Mouse (Mus musculus) G1E (cell line): ENCODE data around the gene Tex22. TPM values are rescaled to one million over a fixed set of nuclear protein-coding genes. Genes with fewer than 3 reads are reported as not detected.

Experiments
- ATAC-seq: 2 replicates; pipeline ENCODE4 v1.8.0; 2016; ENCODE audit warnings: mild to moderate bottlenecking; ENCODE audit not compliant: insufficient number of reproducible peaks, poor library complexity, low FRiP score, severe bottlenecking; ENCODE audit errors: extremely low read depth
- DNase-seq: peaks from one replicate; pipeline ENCODE4 v3.0.0; 2012; ENCODE audit warnings: low spot score
- H3K27me3 ChIP-seq: 2 replicates; pipeline ENCODE4 v1.6.1; 2012; ENCODE audit warnings: mild to moderate bottlenecking, low read length, inconsistent platforms; ENCODE audit not compliant: insufficient read depth
- H3K36me3 ChIP-seq: replicated peaks from 2 replicates; pipeline ENCODE3; 2012; ENCODE audit warnings: mild to moderate bottlenecking, inconsistent platforms
- H3K4me1 ChIP-seq: 2 replicates; pipeline ENCODE4 v1.6.1; 2012; ENCODE audit warnings: low read depth, low read length, inconsistent platforms, mixed read lengths; ENCODE audit not compliant: insufficient read depth
- H3K4me3 ChIP-seq: 2 replicates; pipeline ENCODE4 v1.5.1; 2012; ENCODE audit warnings: low read depth, mild to moderate bottlenecking, inconsistent platforms, low read length, moderate library complexity, mixed read lengths
- H3K9me3 ChIP-seq: replicated peaks from 2 replicates; pipeline ENCODE4 v1.6.1; 2012; ENCODE audit warnings: inconsistent platforms
- CTCF ChIP-seq: IDR thresholded peaks from 2 replicates; pipeline ENCODE4 v1.5.1; 2012; ENCODE audit warnings: low read depth, low read length, inconsistent platforms, mixed read lengths
- GATA1 ChIP-seq: IDR thresholded peaks from 2 replicates; pipeline ENCODE4 v1.6.1; 2012; ENCODE audit warnings: borderline replicate concordance, low read length, inconsistent platforms, mixed read lengths
- GATA2 ChIP-seq: IDR thresholded peaks from 2 replicates; pipeline ENCODE4 v1.6.1; 2012; ENCODE audit warnings: low read depth, low read length, inconsistent platforms, borderline replicate concordance
- POLR2AphosphoS5 ChIP-seq: IDR thresholded peaks from 2 replicates; pipeline ENCODE4 v1.6.1; 2012; ENCODE audit warnings: low read depth, low read length, inconsistent platforms; ENCODE audit not compliant: insufficient replicate concordance
- TAL1 ChIP-seq: conservative IDR thresholded peaks from 2 replicates; pipeline ENCODE4 v1.6.1; 2012; ENCODE audit warnings: low read depth, low read length, inconsistent platforms, mixed read lengths
- polyA plus RNA-seq: library from polyadenylated mRNA; stranded (reverse); fragments of >175 nt; gene quantifications from 2 replicates; pipeline ENCODE4 v1.2.3, GENCODE M21; 2012
- total RNA-seq, 2 experiments: library from RNA; stranded (forward) in 1 of 2; stranded (reverse) in 1 of 2; fragments of 200-1000 nt in 1 of 2; fragments of >200 nt in 1 of 2; fragmentation: Nextera tagmentation in 1 of 2; gene quantifications; 2 replicates each; pipeline ENCODE4 v1.2.3; 2014 to 2017

Tex22 gene
- total and polyA plus RNA-seq, 3 experiments, result 0.38 TPM; not detected in 2

DNA sequence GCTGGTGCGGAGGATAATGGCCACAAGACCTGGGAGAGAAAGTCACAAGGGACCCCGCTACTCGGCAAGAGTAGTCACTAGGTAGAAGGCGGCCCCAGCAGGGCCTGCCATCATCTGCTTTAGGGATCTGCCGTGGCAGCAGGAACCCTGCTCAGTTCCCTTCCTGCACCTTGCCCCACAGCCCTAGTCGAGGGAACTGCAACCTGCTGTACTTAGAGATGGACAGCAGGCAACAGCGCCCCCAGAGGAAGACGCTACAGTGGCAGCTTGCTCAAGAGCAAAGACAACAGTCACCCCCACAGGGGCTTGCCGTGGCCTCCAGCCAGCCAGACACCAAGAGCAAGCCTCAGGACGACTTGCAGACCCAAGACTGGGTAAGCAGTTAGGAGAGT is 757 bp downstream of the Tex22 start:
- H3K27me3 ChIP-seq, result peaks cover 20% of the 10 kb centered on the region
- H3K36me3 ChIP-seq, result peaks cover 23% of the 10 kb centered on the region
- H3K4me3 ChIP-seq, result no peak overlapping the region
- ATAC-seq (peak; percentile 91), DNase-seq (peak; percentile 92)
- no peaks in the 10 kb centered on the region for H3K9me3 ChIP-seq
- peaks cover 12% of the 10 kb centered on the region for H3K4me1 ChIP-seq
- TF ChIP-seq GATA1, result no peak
- no peak for TF ChIP-seq TAL1
- peak; percentile 97; the same call in 1 of the 2 replicates for TF ChIP-seq CTCF

DNA sequence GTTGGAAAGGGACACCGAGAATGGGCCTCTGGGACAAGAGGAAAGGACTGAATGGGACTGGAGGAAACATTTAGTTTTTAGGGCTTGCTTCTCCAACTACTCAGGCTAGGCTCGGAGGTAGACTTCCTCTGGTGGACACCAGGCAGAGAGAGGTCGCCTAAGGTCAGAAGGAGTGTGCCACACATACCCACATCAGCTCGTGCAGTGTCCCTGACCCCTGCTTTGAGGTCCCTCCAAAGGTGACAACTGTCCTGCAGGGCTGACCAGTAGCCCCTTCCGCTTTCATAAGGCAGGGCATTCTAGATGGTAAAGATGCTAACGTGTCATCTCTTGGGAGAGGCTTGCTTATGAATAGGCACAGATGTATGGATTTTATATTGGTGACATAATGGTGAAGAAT is 1.2 kb downstream of the Tex22 start:
- no peak for ATAC-seq
- Histone ChIP-seq H3K36me3 (peaks cover 19% of the 10 kb centered on the region), H3K27me3 (peaks cover 23% of the 10 kb centered on the region), H3K4me1 (peaks cover 12% of the 10 kb centered on the region), H3K9me3 (no peaks in the 10 kb centered on the region), H3K4me3 (no peak overlapping the region)
- TF ChIP-seq POLR2AphosphoS5 (no peak), GATA2 (no peak), TAL1 (no peak), GATA1 (no peak), CTCF (no peak)
- no peak for DNase-seq

DNA sequence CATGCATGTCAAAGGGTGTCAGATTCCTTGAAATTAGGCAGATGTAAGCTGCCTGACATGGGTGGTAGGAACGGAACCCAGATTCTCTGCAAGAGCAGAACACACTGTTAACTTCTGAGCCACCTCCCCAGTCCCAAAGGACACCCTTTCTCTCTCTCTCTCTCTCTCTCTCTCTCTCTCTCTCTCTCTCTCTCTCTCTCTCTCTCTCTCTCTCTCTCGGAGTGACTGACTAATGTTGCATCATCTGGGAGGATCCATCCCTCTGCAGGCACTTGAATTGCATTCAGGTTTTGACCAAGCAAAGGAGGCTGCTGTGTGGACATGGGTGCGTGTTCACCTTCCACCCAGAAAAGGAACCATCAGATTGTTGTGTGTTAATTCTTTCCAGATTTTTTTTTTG is 13.0 kb downstream of the Tex22 start:
- H3K36me3 ChIP-seq, result no peaks in the 10 kb centered on the region
- H3K9me3 ChIP-seq, result no peaks in the 10 kb centered on the region
- no peaks in the 10 kb centered on the region for H3K4me1 ChIP-seq
- TF ChIP-seq POLR2AphosphoS5, result no peak
- H3K27me3 ChIP-seq, result peaks cover 90% of the 10 kb centered on the region
- ATAC-seq (no peak), DNase-seq (no peak)
- H3K4me3 ChIP-seq, result no peak overlapping the region

DNA sequence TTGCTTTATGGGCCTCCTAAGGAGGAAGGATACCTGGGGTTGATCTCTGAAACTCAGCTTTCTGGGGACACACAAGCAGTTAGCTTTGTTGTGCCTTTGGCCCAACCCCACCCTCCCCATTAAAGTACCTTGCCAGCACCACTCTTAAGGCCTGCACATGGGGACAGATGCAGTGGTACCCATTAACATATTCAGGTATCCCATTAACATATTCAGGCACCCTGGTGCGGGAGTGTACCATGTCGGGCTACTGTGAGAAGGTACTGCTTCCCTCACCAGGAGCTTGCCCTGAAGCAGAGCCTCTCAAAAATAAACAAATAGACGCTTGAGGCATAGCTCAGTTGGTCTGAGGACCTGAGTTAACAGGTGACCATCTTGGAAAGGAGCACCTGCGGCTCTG is 13.7 kb downstream of the Tex22 start:
- Histone ChIP-seq H3K36me3 (no peaks in the 10 kb centered on the region), H3K4me3 (no peak overlapping the region), H3K4me1 (no peaks in the 10 kb centered on the region), H3K27me3 (peaks cover 92% of the 10 kb centered on the region), H3K9me3 (no peaks in the 10 kb centered on the region)
- TF ChIP-seq POLR2AphosphoS5, result no peak
- TF ChIP-seq GATA1, result no peak
- no peak for TF ChIP-seq CTCF
- TF ChIP-seq TAL1, result no peak
- TF ChIP-seq GATA2, result no peak
- ATAC-seq (no peak), DNase-seq (no peak)

DNA sequence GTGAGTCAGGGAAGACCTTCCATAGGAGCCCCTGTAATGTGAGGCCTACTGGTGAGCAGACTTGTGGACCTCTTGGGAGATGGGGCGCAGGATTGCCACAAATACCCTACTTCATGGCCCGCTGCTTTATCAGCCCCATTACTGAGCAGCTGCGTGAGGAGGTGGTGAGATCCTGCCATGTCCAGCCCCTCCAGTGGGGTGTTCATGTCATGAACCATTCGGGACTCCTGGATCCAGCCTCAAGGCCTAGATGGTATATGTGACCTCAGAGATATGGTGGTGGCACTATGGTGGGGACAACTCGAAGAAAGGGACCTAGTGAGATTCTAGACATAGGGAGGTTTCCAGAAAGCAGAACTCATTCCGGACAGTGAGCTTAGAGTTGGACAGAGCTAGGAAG is 14.8 kb downstream of the Tex22 start:
- H3K36me3 ChIP-seq, result no peaks in the 10 kb centered on the region
- no peak overlapping the region for H3K4me3 ChIP-seq
- ATAC-seq (no peak), DNase-seq (no peak)
- H3K4me1 ChIP-seq, result no peaks in the 10 kb centered on the region
- TF ChIP-seq GATA2 (no peak), GATA1 (no peak), CTCF (no peak), TAL1 (no peak)
- H3K9me3 ChIP-seq, result no peaks in the 10 kb centered on the region
- peaks cover 83% of the 10 kb centered on the region for H3K27me3 ChIP-seq

DNA sequence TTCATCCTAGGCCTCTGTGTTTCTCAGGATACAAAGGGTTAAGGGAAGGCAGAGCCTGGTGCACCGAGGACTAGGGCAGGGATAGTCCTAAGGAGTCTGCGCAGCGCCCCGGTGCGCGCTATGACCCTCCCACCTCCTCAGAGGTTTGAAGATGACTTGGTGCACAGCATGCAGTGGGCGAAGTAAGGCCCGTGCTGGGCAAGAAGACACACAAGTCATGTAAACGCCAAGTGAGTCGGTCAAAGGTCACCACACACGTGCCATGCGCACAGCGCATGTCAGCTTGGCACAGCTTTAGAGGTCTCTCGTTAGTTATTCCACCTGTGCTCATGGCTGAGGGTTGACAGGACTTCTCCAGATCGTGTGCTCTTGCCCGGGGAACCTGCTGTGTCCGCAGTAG is 15.8 kb downstream of the Tex22 start:
- Histone ChIP-seq H3K4me3 (no peak overlapping the region), H3K4me1 (no peaks in the 10 kb centered on the region), H3K36me3 (no peaks in the 10 kb centered on the region), H3K27me3 (peaks cover 77% of the 10 kb centered on the region), H3K9me3 (no peaks in the 10 kb centered on the region)
- TF ChIP-seq GATA1 (no peak), POLR2AphosphoS5 (no peak), GATA2 (no peak), TAL1 (no peak), CTCF (no peak)
- DNase-seq, result no peak
- ATAC-seq, result no peak

DNA sequence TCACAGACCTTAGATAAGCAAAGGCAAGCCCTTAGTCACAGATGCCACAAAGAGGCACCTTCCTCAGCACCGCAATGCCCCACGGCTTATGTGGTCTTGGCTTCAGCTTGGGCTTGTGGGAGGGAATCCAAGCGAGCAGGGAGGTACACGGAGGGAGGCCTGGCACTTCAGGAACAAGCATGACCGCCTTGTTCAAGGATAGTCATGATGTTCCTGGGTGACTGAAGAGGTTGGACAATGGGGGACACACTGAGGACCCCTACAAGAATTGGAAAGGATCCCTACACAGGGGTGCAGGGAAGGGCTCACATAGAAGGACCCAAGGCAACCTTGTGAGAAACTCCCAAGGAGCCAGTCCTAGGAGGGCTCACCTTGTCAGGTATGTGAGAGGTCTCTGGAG is 22.7 kb downstream of the Tex22 start:
- Histone ChIP-seq H3K36me3 (peaks cover 32% of the 10 kb centered on the region), H3K9me3 (no peaks in the 10 kb centered on the region), H3K27me3 (peaks cover 35% of the 10 kb centered on the region), H3K4me1 (peaks cover 44% of the 10 kb centered on the region), H3K4me3 (peak overlapping the region; percentile 78; the same call in 1 of the 2 replicates)
- ATAC-seq (no peak), DNase-seq (no peak)
- TF ChIP-seq CTCF (no peak), POLR2AphosphoS5 (no peak), TAL1 (no peak), GATA2 (no peak)
